Mouse (Mus musculus) erythroblast, adult 5-6 weeks (primary cell): ENCODE measurements around the gene Palm2. TPM values are rescaled to one million over a fixed set of nuclear protein-coding genes. Genes with fewer than 3 reads are reported as not detected.

Experiments
- ATAC-seq: replicated peaks from 2 replicates; pipeline ENCODE4 v1.8.0; 2016; ENCODE audit warnings: moderate number of reproducible peaks, mild to moderate bottlenecking, moderate TSS enrichment, inconsistent platforms; ENCODE audit not compliant: poor library complexity, low FRiP score, severe bottlenecking
- total RNA-seq, 2 experiments: library from RNA; stranded (forward) in 1 of 2; stranded (reverse) in 1 of 2; fragments of 150-400 nt in 1 of 2; fragments of 200-764, 138-1000 nt in 1 of 2; gene quantifications; 2 replicates each; pipeline versions ENCODE4 v1.2.3 to v1.2.4; 2015 to 2017; ENCODE audit warnings: low replicate concordance in 2 of 2

Gene Palm2
- total RNA-seq, 2 experiments from 2014 or later: not detected

GRCm38 (mm10) chr4:57607247-57607942 lies 173.3 kb downstream of the Palm2 start:
- no peak for ATAC-seq

GRCm38 (mm10) chr4:57611303-57612077 lies 177.4 kb downstream of the Palm2 start:
- ATAC-seq: no peak

DNA sequence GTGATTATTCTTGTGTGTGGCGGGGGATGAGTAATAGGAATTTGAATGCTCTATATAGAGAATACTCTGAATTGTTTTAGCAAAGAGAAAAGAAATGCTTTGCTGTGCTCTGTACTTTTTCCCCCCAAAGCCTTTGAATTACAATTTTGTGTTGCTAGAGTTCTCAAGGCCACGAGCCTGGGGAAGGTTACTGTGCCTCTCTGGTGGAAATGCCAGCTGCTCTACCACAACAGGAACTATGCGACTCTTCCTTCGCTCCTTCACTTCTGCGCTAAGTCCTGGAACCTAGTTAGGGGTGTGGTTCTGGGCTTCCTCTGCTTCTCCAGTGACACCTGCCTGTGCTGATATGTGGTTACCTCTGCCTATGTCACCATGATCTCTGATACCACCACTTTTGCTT lies 178.7 kb downstream of the Palm2 start:
- ATAC-seq: no peak

GRCm38 (mm10) chr4:57614686-57615085 lies 180.6 kb downstream of the Palm2 start:
- ATAC-seq: no peak

DNA sequence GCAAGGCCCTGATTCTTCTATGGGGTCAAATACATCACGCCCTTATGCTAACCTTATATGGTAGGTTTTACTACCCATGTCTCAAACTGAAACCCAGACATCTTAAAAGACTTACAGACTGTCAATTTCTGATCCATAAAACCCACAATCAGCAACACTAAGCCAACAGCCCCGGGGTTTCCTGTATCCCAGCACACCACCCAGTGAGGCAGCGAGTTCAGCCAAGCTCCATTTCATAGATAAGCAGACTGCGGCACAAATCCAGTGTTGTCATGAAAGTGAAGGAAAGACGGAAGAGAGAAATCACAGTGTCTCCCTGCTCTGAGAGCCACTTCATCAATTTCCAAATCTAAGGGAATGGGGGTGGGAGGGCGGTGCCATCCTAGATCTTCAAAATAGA lies 184.7 kb downstream of the Palm2 start:
- no peak for ATAC-seq

- no peak for ATAC-seq
Observed at GRCm38 (mm10) chr4:57622816-57623215, 188.8 kb downstream of the Palm2 start.

DNA sequence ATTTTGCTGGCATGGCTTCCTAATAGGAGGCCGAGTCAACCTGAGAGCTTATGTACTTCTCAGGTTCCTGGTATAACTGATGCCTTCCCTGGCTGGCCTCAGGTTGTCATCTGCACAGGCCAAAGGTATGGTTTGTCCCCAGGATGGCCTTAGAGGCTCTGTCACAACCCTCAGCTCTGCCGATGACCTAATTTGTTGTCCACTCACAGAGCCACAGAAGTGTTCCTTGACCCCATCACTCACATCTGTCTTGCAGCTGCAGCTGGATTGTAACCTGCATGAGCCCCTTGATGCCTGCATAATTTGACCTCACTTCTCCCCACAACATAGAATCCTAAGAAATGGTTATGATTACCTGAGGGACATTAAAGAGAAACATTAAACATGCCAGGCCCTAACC lies 190.8 kb downstream of the Palm2 start:
- ATAC-seq: no peak

- ATAC-seq: no peak
Observed at GRCm38 (mm10) chr4:57625306-57625705, 191.3 kb downstream of the Palm2 start.

DNA sequence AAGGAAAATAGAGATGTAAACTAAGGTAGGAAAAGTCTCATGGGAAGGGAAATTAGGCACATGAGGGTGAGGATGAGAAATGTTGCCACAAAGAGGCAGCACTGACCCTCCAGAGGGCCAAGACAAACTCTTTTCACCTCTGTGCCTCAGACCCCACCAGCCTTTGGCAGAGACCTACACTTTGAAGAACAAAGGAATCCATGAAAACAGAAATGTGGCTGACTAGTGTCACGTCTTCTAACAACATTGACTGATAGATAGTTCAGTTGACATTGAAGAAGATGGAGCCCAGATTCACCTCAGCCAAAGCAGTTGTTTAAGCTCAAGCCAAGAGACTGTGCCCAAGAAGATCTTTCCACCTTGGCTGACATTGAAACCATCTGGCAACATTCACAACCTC lies 191.7 kb downstream of the Palm2 start:
- ATAC-seq: no peak

GRCm38 (mm10) chr4:57626921-57627320 lies 192.9 kb downstream of the Palm2 start:
- no peak for ATAC-seq

DNA sequence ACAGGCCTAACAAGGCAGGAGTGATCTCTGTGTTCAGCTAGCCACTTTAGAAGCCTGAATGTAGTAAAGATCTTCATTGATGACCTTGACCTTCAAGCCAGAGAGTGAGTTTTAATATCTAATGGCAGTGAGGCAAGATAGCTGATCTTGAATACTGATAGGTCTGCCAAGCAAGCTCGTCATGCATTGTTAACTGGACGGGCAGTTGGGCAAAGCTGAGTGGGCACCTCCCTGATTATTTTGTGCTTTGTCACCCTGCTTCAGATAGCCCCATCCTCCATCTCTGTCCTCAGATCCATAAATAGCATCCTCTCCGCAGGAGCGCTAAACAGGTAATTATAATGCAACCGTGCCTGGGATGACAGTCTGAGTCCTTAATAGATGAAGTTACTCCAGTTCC lies 198.3 kb downstream of the Palm2 start:
- ATAC-seq: no peak

- ATAC-seq: no peak
Observed at GRCm38 (mm10) chr4:57633052-57633451, 199.0 kb downstream of the Palm2 start.

DNA sequence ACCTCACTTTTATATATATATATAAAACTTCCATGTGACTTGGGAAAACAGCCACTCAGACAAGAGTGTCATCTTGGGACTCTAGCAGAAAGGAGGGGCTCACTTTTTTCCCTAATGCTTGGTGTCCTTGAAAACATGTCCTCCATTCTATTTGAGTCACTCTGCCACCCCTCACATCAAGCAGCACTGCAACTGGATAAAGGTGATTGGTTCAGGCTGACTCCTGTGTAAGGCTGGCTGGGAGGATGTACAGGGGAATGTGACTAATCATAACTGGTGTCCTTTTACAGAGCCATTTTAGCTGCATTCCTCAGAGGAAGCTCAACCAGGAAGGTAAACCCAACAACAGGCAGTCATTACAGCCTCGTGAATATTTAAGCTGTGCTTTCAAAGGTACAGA lies 200.9 kb downstream of the Palm2 start:
- ATAC-seq: no peak

- no peak for ATAC-seq
Observed at GRCm38 (mm10) chr4:57636782-57637482, 202.9 kb downstream of the Palm2 start.

DNA sequence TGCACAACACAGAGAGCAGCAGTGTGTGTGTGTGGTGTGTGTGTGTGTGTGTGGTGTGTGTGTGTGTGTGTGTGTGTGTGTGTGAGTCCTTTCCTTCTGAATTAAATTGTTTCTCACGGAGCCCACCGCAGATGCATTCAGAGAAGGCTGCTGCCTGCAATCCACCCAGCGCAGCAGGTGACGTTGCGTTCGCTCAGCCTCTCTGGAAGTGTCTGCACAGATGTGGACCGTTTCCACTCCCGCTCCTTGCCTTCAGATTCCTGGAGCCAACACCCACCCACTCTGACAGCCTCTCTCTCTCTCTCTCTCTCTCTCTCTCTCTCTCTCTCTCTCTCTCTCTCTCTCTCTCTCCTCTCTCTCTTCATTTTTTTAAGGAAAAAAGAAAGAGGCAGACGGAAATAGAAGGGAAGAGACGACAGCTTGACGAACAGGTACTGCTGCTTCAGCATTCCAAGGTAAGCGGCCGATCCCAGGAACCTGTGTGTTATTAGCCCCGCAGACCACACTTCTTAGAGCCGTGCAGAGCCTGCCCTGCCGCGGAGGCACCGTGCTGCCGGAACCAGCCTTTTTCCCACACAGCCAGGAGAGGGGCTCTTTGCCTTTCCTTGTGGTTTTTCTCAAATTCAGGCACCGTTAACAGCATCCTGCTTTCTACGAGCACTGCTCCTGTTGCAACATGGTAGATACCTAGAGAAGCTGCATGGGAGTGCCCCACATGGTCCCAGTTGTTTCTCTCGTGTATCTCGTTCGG lies 203.8 kb downstream of the Palm2 start:
- ATAC-seq: no peak

DNA sequence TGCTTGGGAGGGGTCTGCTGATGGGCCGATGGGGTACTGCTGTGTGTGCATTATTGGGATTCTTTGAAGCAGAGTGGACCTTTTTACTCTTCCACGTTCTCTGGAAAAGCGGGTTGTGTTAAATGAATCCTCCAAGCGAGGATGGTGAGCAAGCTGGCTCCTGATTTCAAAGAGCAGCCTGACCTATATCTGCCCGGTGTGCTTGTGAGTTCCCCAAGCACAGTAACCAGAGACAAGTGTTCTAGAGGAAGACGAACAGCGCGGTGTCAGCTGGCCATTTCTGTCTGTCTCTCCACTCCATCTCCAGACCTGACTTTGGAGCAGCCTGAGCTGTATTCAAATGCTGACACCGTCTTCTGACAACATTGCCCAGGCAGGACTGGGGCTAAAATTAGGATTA lies 204.9 kb downstream of the Palm2 start:
- no peak for ATAC-seq

DNA sequence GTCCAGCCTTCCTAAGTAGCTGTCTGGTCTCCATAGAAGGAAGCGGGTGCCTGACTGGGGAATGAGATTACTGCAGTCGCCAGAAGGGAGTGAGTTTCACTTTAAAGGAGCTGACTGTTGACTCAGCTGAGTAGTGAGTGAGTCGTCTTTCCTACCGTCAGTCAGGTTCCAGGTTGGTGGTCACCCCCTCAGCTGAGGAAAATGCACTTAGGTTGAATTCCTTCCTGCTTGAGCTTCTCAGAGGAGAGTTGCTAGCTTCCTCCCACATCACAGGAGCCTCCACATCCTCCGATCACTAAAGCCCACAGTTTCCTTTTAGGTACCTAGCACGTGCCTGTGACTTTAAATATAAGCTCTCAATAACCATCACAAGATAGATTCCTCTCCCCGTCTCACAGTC lies 206.2 kb downstream of the Palm2 start:
- ATAC-seq: no peak

GRCm38 (mm10) chr4:57640971-57641370 lies 206.9 kb downstream of the Palm2 start:
- no peak for ATAC-seq

DNA sequence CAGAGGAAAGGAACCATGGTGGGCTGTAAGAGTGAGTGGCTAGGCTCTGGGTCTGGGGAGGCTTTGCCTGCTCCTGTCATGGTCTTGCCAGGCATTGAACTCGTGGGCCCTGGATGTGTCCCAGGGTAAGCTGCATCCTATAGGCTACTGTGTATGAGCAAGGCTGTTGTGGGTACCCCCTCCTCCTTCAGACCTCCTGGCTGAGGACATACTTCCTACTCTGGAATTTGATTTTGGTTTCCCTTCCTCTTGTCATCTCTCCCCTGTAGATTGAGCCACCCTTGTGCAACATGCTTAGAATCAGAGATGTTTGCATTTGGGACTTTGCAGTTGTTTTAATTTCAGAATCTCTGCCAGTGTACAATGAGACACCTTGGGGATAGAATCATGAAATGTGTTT lies 216.9 kb downstream of the Palm2 start:
- ATAC-seq: no peak

GRCm38 (mm10) chr4:57651547-57651946 lies 217.5 kb downstream of the Palm2 start:
- no peak for ATAC-seq
